Mouse (Mus musculus) MEL (cell line): Measurements from ENCODE around the gene Mrpl45.

Source experiments
- CTCF ChIP-seq, 3 experiments: IDR thresholded peaks in 2 of 3; conservative IDR thresholded peaks in 1 of 3; 2 replicates each; pipeline ENCODE4 v1.5.1; 2011 to 2012; ENCODE audit warnings: low read length in 3 of 3, low read depth in 2 of 3, mild to moderate bottlenecking in 2 of 3, improper control_type of control experiment in 1 of 3, inconsistent platforms in 1 of 3, mixed read lengths in 1 of 3, moderate library complexity in 1 of 3; ENCODE audit not compliant: control insufficient read depth in 1 of 3, insufficient read depth in 1 of 3, poor library complexity in 1 of 3, severe bottlenecking in 1 of 3
- KAT2A ChIP-seq: conservative IDR thresholded peaks from 2 replicates; pipeline ENCODE4 v1.6.1; 2012; ENCODE audit warnings: low read depth, low read length, improper control_type of control experiment, inconsistent platforms
- MYB ChIP-seq: IDR thresholded peaks from 2 replicates; pipeline ENCODE4 v1.6.1; 2011; ENCODE audit warnings: mild to moderate bottlenecking, low read depth, low read length, improper control_type of control experiment

DNA sequence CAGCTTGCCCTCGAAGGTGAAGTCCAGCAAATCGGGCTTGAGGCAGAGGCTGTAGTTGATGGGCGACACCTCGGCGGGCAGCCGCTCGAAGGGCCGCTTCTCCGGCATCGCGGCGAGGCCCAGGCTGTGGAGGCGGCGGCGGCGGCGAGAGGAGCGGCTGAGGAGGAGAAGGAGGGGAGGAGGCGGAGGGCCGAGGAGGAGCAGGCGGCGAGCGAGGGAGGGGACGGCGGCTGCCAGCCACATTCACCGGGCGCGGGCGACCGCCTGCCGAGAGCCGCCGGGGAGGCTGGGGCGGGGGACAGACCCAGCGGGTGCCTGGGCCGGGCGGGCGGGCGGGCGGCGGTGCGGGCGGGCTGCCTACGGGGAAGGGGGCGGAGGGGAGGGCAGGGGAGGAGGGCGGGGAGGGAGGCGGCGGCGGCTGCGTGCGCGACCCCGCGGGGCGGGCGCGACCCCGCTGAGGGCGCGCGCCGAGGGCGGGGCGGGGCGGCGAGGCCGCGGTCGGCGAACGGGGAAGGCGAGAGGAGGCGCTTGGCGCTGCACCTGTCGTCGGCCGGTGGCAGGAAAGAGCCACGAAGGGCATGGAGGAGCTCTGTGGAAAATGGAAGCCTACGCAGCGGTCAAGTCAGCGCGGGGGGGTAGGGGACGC lies 35.2 kb upstream of the Mrpl45 start, which contains the start of gene Npepps:
- no peak for TF ChIP-seq KAT2A
- no peak for TF ChIP-seq CTCF (IDR thresholded peaks at IDR 0.05 in 2 of 3, conservative IDR thresholded peaks at IDR 0.05 in 1 of 3; ENCODE audit: control insufficient read depth in 1 of 3, insufficient read depth in 1 of 3, low read depth in 2 of 3, low read length in 3 of 3, poor library complexity in 1 of 3, severe bottlenecking in 1 of 3)
- TF ChIP-seq MYB: no peak
